Mouse (Mus musculus): ENCODE measurements around the gene Ergic2.
A peak's percentile ranks its signal among the peaks of the same experiment; 100 is the strongest.

The Ergic2 gene

DNA sequence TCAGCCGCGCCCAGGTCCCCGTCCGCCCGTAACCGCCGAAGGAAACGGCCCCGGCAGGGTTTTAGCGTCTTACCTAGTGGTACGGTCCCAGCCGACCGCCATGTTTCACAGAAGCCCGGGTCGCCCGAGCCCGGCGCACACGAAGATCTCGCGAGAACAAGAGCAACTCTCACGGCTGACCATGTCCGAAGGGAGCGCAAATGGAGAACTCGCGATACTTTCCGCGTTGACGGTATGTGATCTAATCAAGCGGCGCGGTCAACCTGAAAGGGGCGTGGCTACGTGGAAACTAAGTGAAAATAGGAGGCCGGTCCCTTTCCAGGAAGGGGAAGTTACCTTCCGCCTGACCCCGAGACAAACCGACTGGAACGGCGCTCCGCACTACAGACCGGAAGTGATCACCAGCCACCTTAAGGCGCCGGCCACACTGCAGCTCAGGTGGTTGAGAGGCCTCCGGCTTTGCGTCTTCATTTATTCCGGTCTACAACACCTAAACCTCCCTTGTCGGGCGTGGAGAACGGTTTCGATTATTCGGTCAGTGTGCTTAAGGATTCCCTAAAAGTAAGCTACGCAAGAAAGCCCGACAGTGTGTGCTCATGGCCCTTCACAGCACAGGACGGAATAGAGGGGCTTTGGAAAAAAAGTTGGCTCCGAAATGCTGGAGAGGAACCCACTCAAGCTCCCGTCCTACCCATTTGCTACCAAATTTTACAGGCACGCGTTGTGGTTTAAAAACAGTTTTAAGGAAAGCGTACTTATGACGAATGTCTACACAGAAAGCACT lies at the start of gene Ergic2:
Ergic2 (minus strand) TSS at position 478 of the 784 bp plus-strand sequence.
- DNase-seq (ENCODE audit: low spot score in 2 of 2) = peak; percentile 85 to 98

DNA sequence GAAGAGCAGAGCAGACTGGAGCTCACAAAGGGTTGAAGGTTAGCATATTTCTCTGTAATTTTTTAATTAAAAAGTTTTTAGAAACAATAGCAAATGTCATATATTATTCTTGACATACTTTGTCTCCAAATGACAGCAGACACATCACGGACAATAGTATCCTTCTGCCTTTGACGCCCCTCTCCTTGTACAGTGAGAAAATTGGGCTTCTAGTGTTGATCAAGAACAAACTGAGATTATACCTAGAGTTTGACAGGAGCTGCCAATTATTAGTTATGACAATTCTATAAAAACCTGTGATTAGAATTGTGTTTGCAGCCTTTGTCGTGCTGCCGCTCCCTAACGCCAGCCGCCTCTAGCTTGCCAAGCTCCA lies 48.5 kb upstream of the Ergic2 start:
- no peak for DNase-seq (ENCODE audit: low spot score in 2 of 2)

DNA sequence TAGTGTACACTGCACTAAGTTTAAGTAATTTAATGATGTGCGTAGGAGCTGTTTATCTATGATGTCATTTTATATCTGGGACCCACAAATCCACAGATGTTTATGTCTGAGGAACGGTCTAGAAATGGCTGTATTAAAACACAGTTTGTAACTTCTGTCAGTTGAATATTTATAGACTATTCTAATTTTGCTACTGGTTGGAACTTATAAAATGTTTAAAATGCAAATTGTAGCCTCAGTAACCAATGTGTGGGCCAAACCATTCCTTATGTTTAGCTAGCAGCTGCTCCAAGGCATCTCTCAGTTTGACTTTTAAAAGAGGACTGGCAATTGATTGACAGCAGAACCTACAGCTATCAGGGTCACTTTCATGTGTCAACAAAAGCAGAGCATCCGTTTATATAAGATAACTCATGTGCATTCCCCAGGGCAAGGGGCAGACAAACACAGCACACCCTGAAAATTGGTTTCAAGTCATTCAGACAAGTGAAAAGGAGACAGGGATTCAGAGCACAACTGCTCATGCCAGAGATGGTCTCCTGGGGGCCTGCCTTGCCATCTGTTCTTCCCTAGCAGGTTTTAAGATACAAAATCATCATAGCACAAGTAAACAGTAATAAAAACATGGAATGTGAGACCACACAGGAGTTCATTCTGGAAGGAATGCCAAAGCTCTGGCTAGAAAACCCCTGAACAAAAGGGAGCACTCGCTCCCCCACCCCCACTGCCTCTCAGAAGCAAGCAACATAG lies 48.0 kb upstream of the Ergic2 start:
- no peak for DNase-seq (ENCODE audit: low spot score in 2 of 2)

DNA sequence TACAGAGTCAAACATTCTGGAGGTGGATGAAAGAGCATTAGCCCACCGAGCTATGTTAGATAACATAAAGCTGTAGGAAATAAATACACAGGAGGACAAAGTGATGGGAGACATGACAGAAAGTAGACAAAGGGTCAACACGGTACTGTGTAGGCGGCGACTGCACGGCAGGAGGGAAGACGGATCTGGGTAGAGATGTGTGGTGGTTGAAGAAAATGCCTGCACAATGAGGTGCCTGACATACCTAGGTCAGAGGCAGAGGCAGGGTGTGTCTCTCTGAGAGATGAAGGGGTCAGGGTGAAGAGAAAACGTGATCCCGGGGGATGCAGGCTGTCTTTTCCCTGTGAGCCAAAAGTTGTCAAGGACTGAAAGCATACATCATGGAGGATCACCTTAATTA lies 46.9 kb upstream of the Ergic2 start:
- DNase-seq (ENCODE audit: low spot score in 2 of 2) = no peak

- DNase-seq (ENCODE audit: low spot score in 2 of 2) = no peak
Observed at GRCm38 (mm10) chr6:148257805-148258204, 45.6 kb upstream of the Ergic2 start.

DNA sequence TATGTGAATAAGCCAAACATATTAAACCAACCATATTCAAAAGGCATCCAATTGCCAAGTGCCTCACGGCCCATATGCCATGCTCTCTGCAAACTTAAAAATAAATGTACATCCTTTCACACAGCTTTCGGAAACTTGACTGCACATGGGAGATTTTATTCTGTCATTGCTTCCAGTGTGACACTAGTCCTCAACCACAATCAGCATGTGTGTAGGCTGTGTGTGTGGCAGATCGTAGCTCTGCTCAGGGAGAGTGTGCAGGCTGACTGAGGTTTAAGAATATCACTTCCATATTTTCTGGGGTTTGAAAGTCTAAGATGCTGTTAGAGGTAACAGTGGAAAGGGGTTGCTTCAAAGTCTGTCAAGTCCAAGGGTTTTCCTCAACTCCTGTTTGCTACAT lies 43.9 kb upstream of the Ergic2 start:
- DNase-seq (ENCODE audit: low spot score in 2 of 2) = no peak

DNA sequence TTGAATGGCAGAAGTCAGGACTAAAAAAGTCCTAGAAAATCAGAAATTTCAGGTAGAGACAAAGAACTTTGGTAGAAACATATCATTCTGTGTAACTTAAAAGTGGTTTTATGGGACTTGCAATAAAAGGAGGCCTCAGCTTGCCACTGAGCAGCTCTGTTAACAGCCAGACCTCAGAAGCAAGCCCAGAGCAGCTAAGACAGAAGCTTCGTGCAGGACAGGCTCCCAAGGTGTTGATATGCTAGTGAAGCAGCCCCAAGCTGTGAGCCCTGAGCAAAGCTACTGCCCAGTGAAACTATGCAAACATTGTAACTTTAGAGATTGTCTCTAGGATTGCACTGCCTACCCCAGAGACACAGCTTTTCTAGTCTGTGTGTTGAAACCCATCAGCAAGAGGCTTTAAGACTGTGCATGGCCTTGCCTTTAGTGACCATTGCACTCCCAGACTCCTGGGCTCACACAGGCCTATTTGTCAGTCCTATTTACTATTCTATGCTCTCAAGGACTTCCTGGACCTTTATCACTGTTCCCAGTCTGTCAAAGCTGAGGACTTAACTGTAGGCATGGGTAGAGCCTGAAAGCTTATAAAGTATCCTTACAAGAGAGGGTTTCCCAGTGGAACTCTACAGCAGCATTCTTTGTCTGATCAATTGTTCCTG lies 43.4 kb upstream of the Ergic2 start:
- no peak for DNase-seq (ENCODE audit: low spot score in 2 of 2)

GRCm38 (mm10) chr6:148249221-148249620 lies 37.0 kb upstream of the Ergic2 start:
- DNase-seq (ENCODE audit: low spot score in 2 of 2) = no peak

DNA sequence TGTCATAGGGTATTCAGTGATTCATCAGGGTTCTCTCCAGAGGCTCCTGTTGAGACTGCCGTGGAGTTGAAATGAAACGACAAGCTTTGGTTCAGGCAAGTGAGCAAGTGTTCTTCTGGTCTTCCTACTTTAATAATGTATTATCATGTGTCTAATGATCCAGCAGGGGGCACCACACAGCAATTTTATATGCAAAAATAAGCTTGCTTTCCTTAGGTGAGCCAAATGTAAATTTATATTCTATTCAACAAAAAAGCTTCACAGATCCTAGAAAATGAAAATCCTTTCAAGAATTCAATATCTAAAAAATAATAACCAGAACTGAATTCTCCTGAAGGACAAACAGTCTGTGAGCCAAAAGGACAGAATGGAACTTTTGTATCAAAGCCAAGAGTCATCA lies 36.5 kb upstream of the Ergic2 start:
- DNase-seq (ENCODE audit: low spot score in 2 of 2) = no peak

- no peak for DNase-seq (ENCODE audit: low spot score in 2 of 2)
Observed at GRCm38 (mm10) chr6:148246544-148246943, 34.4 kb upstream of the Ergic2 start.

DNA sequence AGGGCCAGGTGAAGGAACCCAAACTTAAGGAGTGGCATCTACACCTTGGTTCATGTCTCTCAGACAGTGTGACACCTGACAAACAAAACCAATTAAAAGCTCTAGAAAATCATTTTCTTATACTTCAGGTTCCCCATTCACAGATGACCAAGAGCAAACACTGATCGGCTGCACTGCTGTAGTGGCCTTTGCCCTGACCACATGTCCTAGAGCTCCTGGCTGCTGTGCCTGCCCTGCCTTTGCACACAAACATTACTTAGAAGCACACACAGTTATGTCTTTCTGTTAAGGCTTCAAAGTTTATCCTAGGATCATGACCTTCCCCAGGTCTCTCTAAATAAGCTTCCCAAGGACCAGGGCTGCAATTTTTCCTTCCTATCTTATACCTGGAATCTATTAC lies 32.7 kb upstream of the Ergic2 start:
- DNase-seq (ENCODE audit: low spot score in 2 of 2) = no peak

DNA sequence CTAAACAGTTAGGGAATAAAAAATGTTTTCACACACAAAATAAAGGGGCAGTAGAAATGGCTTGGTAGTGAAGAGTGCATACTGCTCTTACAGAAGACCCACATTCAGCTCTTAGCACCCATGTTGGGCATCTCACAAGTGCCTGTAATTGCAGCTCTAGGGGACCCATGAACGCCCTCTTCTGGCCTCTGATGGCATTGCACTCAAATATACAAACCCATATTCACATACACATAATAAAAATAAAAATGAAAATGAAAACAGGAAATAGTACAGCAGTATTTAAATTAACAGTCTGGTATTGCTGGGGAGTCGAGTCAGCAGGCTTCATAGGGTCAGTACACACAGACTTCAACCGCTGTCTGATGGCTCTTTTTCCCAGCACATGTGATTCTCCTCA lies 30.1 kb upstream of the Ergic2 start:
- DNase-seq (ENCODE audit: low spot score in 2 of 2) = no peak

DNA sequence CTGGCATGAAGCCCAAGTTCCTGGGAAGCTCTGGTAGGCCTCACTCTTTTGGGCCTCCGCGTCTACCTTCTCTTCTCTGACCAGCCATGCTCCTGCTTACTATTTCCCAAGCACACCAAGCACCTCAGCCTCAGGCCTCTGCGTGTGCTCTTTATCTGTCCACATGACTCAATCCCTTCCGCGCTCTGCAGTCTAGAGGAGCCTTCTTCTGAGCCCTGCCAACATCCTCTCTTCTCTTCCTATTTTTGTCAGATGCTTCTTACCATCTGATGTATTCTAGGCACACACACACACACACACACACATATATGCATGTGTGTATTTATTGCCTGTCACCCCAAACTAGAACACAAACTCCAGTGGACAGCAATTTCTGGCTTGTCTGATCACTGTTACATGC lies 29.5 kb upstream of the Ergic2 start:
- DNase-seq (ENCODE audit: low spot score in 2 of 2) = no peak

DNA sequence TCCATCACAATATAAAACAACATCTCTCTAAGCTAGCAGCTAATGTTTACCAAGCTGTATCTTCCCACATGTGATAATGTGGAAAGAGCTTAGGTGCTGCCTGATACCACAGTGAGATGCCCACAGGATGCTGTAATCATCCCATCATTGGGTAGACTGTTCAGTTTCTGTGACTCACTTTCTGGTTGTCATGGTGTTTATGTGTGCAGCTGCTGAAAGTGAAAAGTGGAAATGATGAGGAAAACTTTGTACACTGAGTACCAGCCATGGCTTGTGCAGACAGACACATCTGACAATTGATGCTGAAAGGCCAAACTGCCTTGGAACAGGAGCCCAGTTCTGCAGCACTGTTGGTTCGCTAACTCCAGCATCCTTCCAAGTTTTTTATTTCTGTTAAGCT lies 27.1 kb upstream of the Ergic2 start:
- DNase-seq (ENCODE audit: low spot score in 2 of 2) = no peak

DNA sequence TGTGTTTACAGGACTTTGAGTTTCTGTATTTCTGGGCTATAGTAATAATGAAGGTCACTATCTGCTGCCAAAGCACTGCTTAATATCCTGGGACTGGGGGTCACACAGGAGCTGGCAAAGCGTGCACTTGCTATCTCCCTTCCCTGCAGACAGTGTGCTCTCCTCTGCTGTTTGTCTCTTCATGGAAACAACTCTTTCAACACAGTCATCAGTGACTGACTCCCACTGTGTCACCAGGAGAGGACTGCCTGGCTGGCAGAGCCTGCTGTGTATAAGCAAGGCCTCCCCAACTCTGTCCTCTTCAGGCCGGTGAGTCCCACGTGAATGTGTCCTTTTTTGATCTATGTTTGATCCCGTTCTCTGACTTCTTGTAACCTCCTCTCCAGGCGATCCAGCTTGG lies 25.3 kb upstream of the Ergic2 start:
- DNase-seq (ENCODE audit: low spot score in 2 of 2) = no peak

- DNase-seq (ENCODE audit: low spot score in 2 of 2) = no peak
Observed at GRCm38 (mm10) chr6:148234105-148234828, 22.1 kb upstream of the Ergic2 start.

DNA sequence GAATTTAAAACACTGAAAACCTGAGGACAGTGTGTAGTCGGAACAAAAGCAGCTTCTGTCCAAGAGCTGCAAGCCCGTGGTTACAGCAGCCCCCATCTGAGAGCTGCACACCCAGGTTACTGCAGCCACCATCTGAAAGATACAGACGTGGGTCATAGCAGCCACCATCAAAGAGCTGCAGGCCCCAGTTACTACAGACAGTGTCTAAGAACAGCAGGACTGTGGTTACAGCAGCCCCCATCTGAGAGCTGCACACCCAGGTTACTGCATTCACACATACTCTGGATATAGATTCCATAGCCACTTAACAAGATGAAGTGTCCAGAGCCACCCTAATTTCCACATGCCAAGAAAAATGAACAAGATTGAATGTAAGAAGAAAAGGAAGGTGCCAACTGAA lies 15.4 kb upstream of the Ergic2 start:
- DNase-seq (ENCODE audit: low spot score in 2 of 2) = no peak

GRCm38 (mm10) chr6:148222686-148223085 lies 10.5 kb upstream of the Ergic2 start:
- no peak for DNase-seq (ENCODE audit: low spot score in 2 of 2)

- DNase-seq (ENCODE audit: low spot score in 2 of 2) = no peak
Observed at GRCm38 (mm10) chr6:148218235-148219076, 6.3 kb upstream of the Ergic2 start.

- DNase-seq (ENCODE audit: low spot score in 2 of 2) = no peak
Observed at GRCm38 (mm10) chr6:148216752-148217151, 4.6 kb upstream of the Ergic2 start.

DNA sequence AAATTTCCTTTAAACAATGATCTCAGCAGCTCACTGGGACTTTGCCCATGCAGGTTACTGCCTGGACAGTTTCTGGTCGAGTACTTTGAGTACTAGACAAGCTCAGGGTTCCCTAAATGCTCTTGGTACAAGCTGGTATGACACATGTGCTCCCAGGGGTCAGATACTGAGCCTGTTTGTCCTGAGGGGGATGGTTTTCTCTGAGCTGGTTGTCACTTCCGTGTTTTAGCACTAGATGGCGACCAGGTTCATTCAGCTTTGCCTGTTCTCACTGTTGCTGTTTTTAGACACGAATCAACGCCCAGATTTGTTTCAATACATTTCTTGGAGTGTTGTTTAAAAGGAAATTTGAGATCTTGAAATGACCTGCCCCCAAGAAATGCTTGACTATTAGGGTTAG lies 2.6 kb upstream of the Ergic2 start:
- no peak for DNase-seq (ENCODE audit: low spot score in 2 of 2)

Data from urinary bladder, adult 18-20 months (tissue).